Mouse (Mus musculus) hindbrain, embryonic 14.5 days (tissue): ENCODE data around the gene Gm4792. TPM values are rescaled to one million over a fixed set of nuclear protein-coding genes. Genes with fewer than 3 reads are reported as not detected.

Experiments
- ATAC-seq: fragments of 200-750 bp; cut with Nextera tagmentation; 2 replicates; pipeline ENCODE4 v1.8.0; 2017; ENCODE audit warnings: moderate number of reproducible peaks, mild to moderate bottlenecking, moderate TSS enrichment, moderate library complexity; ENCODE audit not compliant: low FRiP score
- DNase-seq: peaks from one replicate; pipeline ENCODE4 v3.0.0-alpha.2; 2015; ENCODE audit warnings: low spot score
- H3K27ac ChIP-seq: fragments of 300-500 bp; sonication (generic); 2 replicates; pipeline ENCODE4 v1.5.1; 2014; ENCODE audit warnings: mild to moderate bottlenecking, moderate library complexity
- H3K27me3 ChIP-seq: fragments of 300-500 bp; sonication (generic); 2 replicates; pipeline ENCODE4 v1.6.1; 2014; ENCODE audit warnings: mild to moderate bottlenecking, low read length, mixed read lengths; ENCODE audit not compliant: control insufficient read depth, insufficient read depth
- H3K36me3 ChIP-seq: fragments of 300-500 bp; sonication (generic); replicated peaks from 2 replicates; pipeline ENCODE4 v1.6.1; 2014; ENCODE audit not compliant: control insufficient read depth, insufficient read depth
- H3K4me1 ChIP-seq: fragments of 300-500 bp; sonication (generic); replicated peaks from 2 replicates; pipeline ENCODE4 v1.6.1; 2014; ENCODE audit warnings: antibody characterized with exemption, low read length, mixed read lengths; ENCODE audit not compliant: control insufficient read depth, insufficient read depth
- H3K4me2 ChIP-seq: fragments of 300-500 bp; sonication (generic); replicated peaks from 2 replicates; pipeline ENCODE4 v1.6.1; 2014; ENCODE audit warnings: mild to moderate bottlenecking, moderate library complexity
- H3K4me3 ChIP-seq: fragments of 300-500 bp; sonication (generic); replicated peaks from 2 replicates; pipeline ENCODE4 v1.5.1; 2014; ENCODE audit warnings: mild to moderate bottlenecking, low read length
- H3K9ac ChIP-seq: fragments of 300-500 bp; sonication (generic); 2 replicates; pipeline ENCODE4 v1.6.1; 2014
- H3K9me3 ChIP-seq: fragments of 300-500 bp; sonication (generic); 2 replicates; pipeline ENCODE4 v1.6.1; 2016; ENCODE audit warnings: low read length; ENCODE audit not compliant: control insufficient read depth
- WGBS: fragments of 180-500 bp; shearing (Covaris S2); extraction: QIAGEN DNeasy Blood & Tissue Kit; methylation state at CpG from one replicate; pipeline ENCODE4 v1.1.7; 2014; 5-methylcytosine and 5-hydroxymethylcytosine counted together
- polyA plus RNA-seq: library from polyadenylated mRNA; unstranded; fragments of >200 nt; fragmentation: Nextera tagmentation; extraction: Ambion mirVana; gene quantifications from 2 replicates; pipeline ENCODE4 v1.2.1, GENCODE M21; 2014

Gm4792 gene
- polyA plus RNA-seq, result 0.35 and 0.38 TPM in 2 replicates

DNA sequence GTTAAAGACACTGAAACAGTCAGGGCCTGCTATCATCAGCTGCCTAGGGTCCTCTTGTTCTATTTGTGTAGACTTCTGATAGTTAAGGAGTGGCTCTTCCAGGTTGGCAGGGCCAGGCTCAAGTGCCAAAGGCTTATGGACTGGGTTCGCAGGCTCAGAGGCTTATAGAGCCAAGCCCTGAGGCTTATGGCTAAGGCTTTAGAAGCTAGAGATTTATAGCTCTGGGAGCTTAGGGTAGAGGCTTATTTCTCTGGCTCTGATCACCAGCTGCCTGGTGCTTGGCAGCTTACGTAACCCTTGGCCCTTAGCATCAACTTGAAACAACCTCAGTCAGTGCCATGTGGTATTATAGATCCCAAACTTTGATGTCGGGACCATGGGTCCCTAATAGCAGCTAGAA is at the start of gene Gm4792:
Gm4792 (minus strand) TSS at position 233 of the 400 bp plus-strand sequence.
- no peaks in the 10 kb centered on the region for H3K27me3 ChIP-seq
- H3K4me1 ChIP-seq, result peaks cover 20% of the 10 kb centered on the region
- no peaks in the 10 kb centered on the region for H3K36me3 ChIP-seq
- H3K9me3 ChIP-seq, result no peaks in the 10 kb centered on the region
- ATAC-seq (no peak), DNase-seq (no peak)
- no peak within 1 kb of the TSS for H3K4me2 ChIP-seq
- no peak within 1 kb of the TSS for H3K27ac ChIP-seq
- no peak within 1 kb of the TSS for H3K9ac ChIP-seq
- no peak within 1 kb of the TSS for H3K4me3 ChIP-seq
- 92% methylated on average over 3 of the region's 3 CpGs for whole genome bisulfite sequencing

DNA sequence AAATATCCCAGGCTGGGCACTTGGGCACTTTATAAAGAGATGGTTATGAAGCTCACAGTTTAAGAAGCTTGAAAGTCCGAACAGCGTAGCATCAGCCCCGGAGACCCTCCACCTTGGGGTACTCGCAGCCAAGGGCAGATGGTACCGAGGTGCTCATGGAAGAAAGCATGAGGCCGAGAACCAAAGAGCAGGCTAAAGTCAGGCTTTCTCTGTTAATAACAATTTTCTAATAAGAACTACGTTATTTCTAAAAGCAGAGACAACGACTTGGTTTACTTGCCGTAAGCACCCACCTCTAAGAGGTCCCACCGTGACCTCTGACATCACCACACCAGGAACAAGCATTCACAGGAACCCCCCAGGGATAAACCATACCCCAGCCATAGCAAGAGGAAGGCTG is 49.5 kb upstream of the Gm4792 start:
- Histone ChIP-seq H3K27ac (no peak overlapping the region), H3K4me2 (no peak overlapping the region), H3K9me3 (no peaks in the 10 kb centered on the region), H3K9ac (no peak overlapping the region), H3K36me3 (no peaks in the 10 kb centered on the region), H3K27me3 (no peaks in the 10 kb centered on the region), H3K4me1 (no peaks in the 10 kb centered on the region), H3K4me3 (no peak overlapping the region)
- ATAC-seq (no peak), DNase-seq (no peak)
- 95% methylated on average over 10 of the region's 10 CpGs for WGBS

DNA sequence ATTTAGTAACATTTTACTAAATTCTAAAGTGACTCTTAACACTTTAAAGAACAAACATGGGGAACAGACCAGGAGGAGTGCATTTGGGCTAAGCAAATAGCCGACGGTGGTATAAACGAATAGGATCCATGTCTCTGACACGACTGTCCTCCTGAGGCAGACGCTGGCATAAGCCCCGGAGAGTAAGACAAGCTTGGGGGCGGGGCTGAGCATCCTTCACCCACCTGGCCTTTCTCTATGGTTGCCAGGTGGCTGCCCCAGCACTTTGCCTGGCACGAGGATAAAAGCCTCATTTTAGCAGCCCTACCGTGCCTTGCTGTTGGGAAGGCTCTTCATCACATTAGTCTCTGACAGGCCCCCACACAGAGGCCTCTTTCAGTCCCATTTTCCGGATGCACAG is 48.8 kb upstream of the Gm4792 start:
- Histone ChIP-seq H3K27ac (no peak overlapping the region), H3K36me3 (no peaks in the 10 kb centered on the region), H3K9ac (no peak overlapping the region), H3K9me3 (no peaks in the 10 kb centered on the region), H3K4me1 (0 out of 2 replicates have a peak, but pooled peaks cover under 1% of the 10 kb centered on the region), H3K4me3 (no peak overlapping the region), H3K27me3 (no peaks in the 10 kb centered on the region), H3K4me2 (no peak overlapping the region)
- ATAC-seq, result no peak
- WGBS, result 78% methylated on average over 10 of the region's 10 CpGs
- no peak for DNase-seq

DNA sequence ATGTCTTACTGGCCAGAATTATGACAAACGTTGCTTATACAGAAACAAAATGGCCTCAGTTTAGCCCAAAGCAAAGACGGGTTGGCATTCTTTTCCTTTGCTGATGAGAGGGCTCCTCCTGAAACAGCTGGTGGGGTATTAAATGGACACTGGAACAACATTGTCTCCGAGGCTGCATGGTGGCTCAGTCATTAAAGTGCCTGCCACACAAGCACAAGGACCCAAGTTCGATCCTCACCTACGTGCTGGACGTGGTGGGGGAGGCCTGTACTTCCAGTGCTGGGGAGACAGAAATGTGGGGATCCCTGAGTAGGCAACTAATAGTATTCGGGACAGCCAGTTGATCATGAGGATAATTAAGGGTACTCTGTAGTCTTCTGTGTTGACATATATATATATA is 48.1 kb upstream of the Gm4792 start:
- ATAC-seq (no peak), DNase-seq (no peak)
- no peak overlapping the region for H3K27ac ChIP-seq
- H3K36me3 ChIP-seq, result no peaks in the 10 kb centered on the region
- H3K4me3 ChIP-seq, result no peak overlapping the region
- 0 out of 2 replicates have a peak, but pooled peaks cover 5% of the 10 kb centered on the region for H3K4me1 ChIP-seq
- no peak overlapping the region for H3K9ac ChIP-seq
- 95% methylated on average over 7 of the region's 7 CpGs for WGBS
- H3K27me3 ChIP-seq, result no peaks in the 10 kb centered on the region
- no peak overlapping the region for H3K4me2 ChIP-seq
- H3K9me3 ChIP-seq, result no peaks in the 10 kb centered on the region

DNA sequence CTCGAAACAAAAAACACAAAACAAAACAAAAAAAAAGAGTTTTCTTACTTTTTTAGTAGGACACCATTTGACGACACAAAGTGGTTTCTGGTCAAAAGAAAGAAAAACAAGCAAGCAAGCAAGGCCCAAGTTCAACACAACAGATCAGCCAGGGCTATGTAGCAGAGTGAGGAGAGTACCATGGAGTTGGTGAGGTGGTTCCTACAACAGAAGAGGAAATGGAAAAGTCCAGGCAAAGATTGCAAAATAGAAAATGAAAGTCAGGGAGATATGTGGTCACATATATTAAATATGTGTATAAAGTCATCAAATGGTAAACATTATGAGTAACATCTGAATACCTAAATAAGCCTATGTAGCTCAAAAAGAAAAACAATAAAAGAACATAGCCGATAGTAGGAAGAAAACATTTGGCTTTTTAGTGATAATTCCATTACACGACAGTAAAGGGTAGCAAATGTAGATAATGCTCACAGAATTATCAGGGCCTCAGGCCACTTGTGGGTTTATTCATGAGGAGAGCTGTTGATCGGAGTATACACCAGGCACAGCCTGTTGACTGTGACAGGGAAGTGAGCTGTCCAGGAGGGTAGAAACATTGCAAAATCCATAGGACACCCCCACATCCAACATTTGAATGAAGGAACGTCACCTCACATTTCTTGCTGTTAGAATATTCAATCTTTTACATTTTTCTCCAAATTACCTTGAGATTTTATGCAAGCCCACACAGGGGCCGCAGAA is 47.2 kb upstream of the Gm4792 start:
- H3K27me3 ChIP-seq, result no peaks in the 10 kb centered on the region
- H3K36me3 ChIP-seq, result no peaks in the 10 kb centered on the region
- H3K9ac ChIP-seq, result no peak overlapping the region
- H3K27ac ChIP-seq, result no peak overlapping the region
- no peaks in the 10 kb centered on the region for H3K9me3 ChIP-seq
- H3K4me2 ChIP-seq, result no peak overlapping the region
- ATAC-seq (no peak), DNase-seq (no peak)
- no peak overlapping the region for H3K4me3 ChIP-seq
- 89% methylated on average over 7 of the region's 7 CpGs for WGBS
- 0 out of 2 replicates have a peak, but pooled peaks cover 5% of the 10 kb centered on the region for H3K4me1 ChIP-seq

DNA sequence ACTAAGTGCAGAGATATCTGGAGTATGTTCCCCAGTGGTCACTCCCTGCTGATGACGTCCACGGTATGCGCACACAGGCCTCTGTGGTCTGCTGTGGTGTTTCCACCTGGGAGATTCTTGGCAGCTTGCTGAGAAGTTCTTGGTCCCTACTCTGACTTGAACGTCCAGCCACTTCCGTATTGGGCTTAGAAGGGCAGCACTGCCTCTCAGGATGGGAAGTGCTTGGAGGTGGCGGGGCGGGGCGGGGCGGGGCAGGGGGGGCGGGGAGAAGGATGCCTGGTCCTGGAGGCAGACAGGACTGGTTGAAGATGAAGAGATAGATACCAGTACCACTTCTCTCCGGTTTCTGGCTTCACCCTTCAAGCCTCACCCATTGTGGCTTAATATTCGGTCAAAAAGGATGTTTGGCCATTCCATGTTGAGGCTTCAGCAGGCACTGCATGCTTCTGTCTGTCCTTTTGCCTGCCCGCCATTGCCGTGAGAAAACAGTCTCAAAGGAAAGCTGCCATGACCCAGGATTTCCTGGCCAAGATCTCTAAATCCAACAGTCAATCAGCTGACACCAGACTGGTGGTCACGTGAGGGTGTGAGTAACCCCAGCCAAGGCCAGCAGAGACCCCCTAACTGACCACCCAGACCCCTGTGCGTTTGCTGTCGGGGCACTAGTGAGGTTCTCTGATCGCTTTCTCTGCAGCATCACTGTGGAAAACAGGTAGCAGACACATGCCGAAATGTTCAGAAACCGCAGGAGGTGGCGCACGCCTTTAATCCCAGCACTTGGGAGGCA is 46.3 kb upstream of the Gm4792 start:
- Histone ChIP-seq H3K36me3 (no peaks in the 10 kb centered on the region), H3K9me3 (no peaks in the 10 kb centered on the region), H3K4me1 (0 out of 2 replicates have a peak, but pooled peaks cover 5% of the 10 kb centered on the region), H3K27ac (no peak overlapping the region), H3K27me3 (no peaks in the 10 kb centered on the region), H3K4me3 (no peak overlapping the region), H3K4me2 (no peak overlapping the region), H3K9ac (no peak overlapping the region)
- no peak for DNase-seq
- no peak for ATAC-seq
- 62% methylated on average over 21 of the region's 22 CpGs for WGBS

DNA sequence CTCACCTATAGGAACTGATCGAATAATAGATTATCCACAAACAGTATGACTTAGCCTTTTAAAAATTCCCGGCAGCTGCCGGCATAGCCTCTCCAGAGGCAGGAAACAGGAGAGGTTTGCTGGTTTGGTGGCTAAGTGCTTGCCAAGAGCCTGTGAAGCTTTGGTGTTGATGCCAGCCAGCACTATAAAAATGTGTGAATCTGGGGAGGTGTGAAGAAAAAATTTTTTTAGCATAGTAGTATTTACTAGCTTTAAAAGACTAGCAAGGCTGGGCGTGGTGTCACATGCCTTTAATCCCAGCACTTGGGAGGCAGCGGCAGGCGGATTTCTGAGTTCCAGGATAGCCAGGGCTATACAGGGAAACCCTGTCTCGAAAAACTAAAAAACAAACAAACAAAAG is 45.1 kb upstream of the Gm4792 start:
- ATAC-seq (no peak), DNase-seq (no peak)
- no peaks in the 10 kb centered on the region for H3K27me3 ChIP-seq
- no peak overlapping the region for H3K4me3 ChIP-seq
- no peak overlapping the region for H3K9ac ChIP-seq
- 92% methylated on average over 7 of the region's 7 CpGs for WGBS
- no peak overlapping the region for H3K4me2 ChIP-seq
- no peak overlapping the region for H3K27ac ChIP-seq
- no peaks in the 10 kb centered on the region for H3K36me3 ChIP-seq
- 0 out of 2 replicates have a peak, but pooled peaks cover 5% of the 10 kb centered on the region for H3K4me1 ChIP-seq
- no peaks in the 10 kb centered on the region for H3K9me3 ChIP-seq

DNA sequence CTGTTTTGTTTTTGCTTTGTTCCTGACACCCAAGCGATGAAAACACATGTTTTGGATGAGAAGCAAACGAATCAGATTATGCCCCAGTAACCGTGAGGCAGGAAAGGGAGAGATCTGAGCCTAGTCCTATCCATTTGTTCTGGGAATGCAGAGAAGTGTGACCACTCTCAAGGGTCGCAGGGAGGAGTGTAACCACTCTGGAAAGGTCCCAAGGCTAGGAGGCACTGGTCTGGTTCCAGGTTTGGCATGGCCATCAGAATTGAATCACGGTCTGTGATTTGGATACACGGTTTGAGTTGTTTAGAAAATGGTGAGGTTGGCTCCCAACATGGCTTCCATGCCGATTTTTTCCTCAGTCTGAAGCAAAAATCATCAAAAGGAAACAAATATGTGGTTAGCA is 43.8 kb upstream of the Gm4792 start:
- no peak overlapping the region for H3K9ac ChIP-seq
- H3K4me3 ChIP-seq, result no peak overlapping the region
- WGBS, result 66% methylated on average over 7 of the region's 7 CpGs
- H3K4me1 ChIP-seq, result 0 out of 2 replicates have a peak, but pooled peaks cover 5% of the 10 kb centered on the region
- no peak overlapping the region for H3K27ac ChIP-seq
- DNase-seq, result no peak
- no peak for ATAC-seq
- no peaks in the 10 kb centered on the region for H3K27me3 ChIP-seq
- H3K36me3 ChIP-seq, result no peaks in the 10 kb centered on the region
- H3K4me2 ChIP-seq, result no peak overlapping the region
- H3K9me3 ChIP-seq, result no peaks in the 10 kb centered on the region

DNA sequence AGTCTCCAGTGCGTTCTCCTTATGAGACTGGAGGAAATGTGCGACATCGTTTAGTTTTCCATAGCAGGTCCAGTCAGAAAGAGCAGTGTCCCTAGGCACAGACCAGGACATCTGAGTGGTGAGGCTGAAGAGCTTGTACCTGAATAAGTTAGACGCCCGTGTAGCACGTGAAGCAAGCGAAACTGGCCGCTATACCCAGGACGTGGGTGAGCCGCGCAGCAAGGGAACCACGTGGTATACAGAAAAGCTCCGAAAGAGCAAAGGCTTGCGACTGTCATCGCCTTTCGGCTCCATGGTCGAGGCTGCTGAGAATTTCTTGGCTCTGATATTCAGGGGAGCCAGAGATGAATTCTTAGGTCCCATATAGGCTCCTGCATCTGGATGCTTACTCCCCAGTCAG is 43.0 kb upstream of the Gm4792 start:
- WGBS, result 69% methylated on average over 17 of the region's 17 CpGs
- Histone ChIP-seq H3K4me2 (peak overlapping the region; percentile 26), H3K4me1 (0 out of 2 replicates have a peak, but pooled peaks cover 5% of the 10 kb centered on the region), H3K27me3 (no peaks in the 10 kb centered on the region), H3K36me3 (no peaks in the 10 kb centered on the region), H3K4me3 (no peak overlapping the region), H3K9me3 (no peaks in the 10 kb centered on the region), H3K9ac (no peak overlapping the region), H3K27ac (no peak overlapping the region)
- DNase-seq (no peak), ATAC-seq (no peak)
